Mouse (Mus musculus) stomach, postnatal 0 days (tissue): Measurements from ENCODE around the gene Abl2. TPM values are rescaled to one million over a fixed set of nuclear protein-coding genes. Genes with fewer than 3 reads are reported as not detected.
"Not testable (repeated sequence)": the region's sequence is repeated elsewhere in the genome, so short reads cannot be mapped to it uniquely, and the experiment has no call there.

Source experiments
- ATAC-seq: fragments of 200-750 bp; cut with Nextera tagmentation; 2 replicates; pipeline ENCODE4 v1.8.0; 2017; ENCODE audit not compliant: low FRiP score, low TSS enrichment
- DNase-seq: peaks from one replicate; pipeline ENCODE4 v3.0.0-alpha.2; 2016; ENCODE audit warnings: low spot score
- H3K27ac ChIP-seq: fragments of 300-500 bp; sonication (generic); replicated peaks from 2 replicates; pipeline ENCODE4 v1.5.1; 2014; ENCODE audit warnings: mild to moderate bottlenecking, control low read depth
- H3K27me3 ChIP-seq: fragments of 300-500 bp; sonication (generic); 2 replicates; pipeline ENCODE4 v1.6.1; 2014; ENCODE audit warnings: low read length; ENCODE audit not compliant: control insufficient read depth, insufficient read depth
- H3K36me3 ChIP-seq: fragments of 300-500 bp; sonication (generic); 2 replicates; pipeline ENCODE4 v1.6.1; 2014; ENCODE audit warnings: low read length, mixed read lengths; ENCODE audit not compliant: control insufficient read depth, insufficient read depth
- H3K4me1 ChIP-seq: fragments of 300-500 bp; sonication (generic); replicated peaks from 2 replicates; pipeline ENCODE4 v1.6.1; 2014; ENCODE audit warnings: antibody characterized with exemption; ENCODE audit not compliant: control insufficient read depth, insufficient read depth
- H3K4me2 ChIP-seq: fragments of 300-500 bp; sonication (generic); replicated peaks from 2 replicates; pipeline ENCODE4 v1.6.1; 2014; ENCODE audit warnings: low read depth, mild to moderate bottlenecking, control low read depth, moderate library complexity
- H3K4me3 ChIP-seq: fragments of 300-500 bp; sonication (generic); 2 replicates; pipeline ENCODE4 v1.5.1; 2014; ENCODE audit warnings: low read depth, low read length, control low read depth
- H3K9ac ChIP-seq: fragments of 300-500 bp; sonication (generic); 2 replicates; pipeline ENCODE4 v1.6.1; 2014; ENCODE audit warnings: mild to moderate bottlenecking, low read length, control low read depth, mixed read lengths
- H3K9me3 ChIP-seq: fragments of 300-500 bp; sonication (generic); 2 replicates; pipeline ENCODE4 v1.6.1; 2016; ENCODE audit warnings: low read length; ENCODE audit not compliant: control insufficient read depth
- CTCF ChIP-seq: IDR thresholded peaks from 2 replicates; pipeline ENCODE4 v1.5.1; 2016; ENCODE audit warnings: antibody characterized with exemption, low read depth, mild to moderate bottlenecking, moderate library complexity
- EP300 ChIP-seq: optimal IDR thresholded peaks from 2 replicates; pipeline ENCODE3; 2016; ENCODE audit warnings: antibody characterized with exemption
- WGBS: fragments of 180-500 bp; shearing (Covaris S2); extraction: QIAGEN DNeasy Blood & Tissue Kit; methylation state at CpG from one replicate; pipeline ENCODE4 v1.1.7; 2014; 5-methylcytosine and 5-hydroxymethylcytosine counted together
- polyA plus RNA-seq: library from polyadenylated mRNA; unstranded; fragments of >200 nt; fragmentation: Nextera tagmentation; extraction: Ambion mirVana; gene quantifications from 2 replicates; pipeline ENCODE4 v1.2.1, GENCODE M21; 2015

Gene Abl2
- polyA plus RNA-seq, result 1.4 TPM in 2 replicates

- WGBS, result 7% methylated on average over 59 of the region's 60 CpGs
- no peak for TF ChIP-seq EP300
- 0 out of 2 replicates have a peak, but pooled peaks have one; percentile 7 for TF ChIP-seq CTCF
- Histone ChIP-seq H3K9me3 (no peaks in the 10 kb centered on the region), H3K27ac (peak within 1 kb of the TSS; percentile 93), H3K4me2 (peak within 1 kb of the TSS; percentile 78), H3K36me3 (no peaks in the 10 kb centered on the region), H3K27me3 (no peaks in the 10 kb centered on the region), H3K4me1 (peaks cover 2% of the 10 kb centered on the region; the same call in 1 of the 2 replicates), H3K4me3 (peak within 1 kb of the TSS; percentile 99), H3K9ac (peak within 1 kb of the TSS; percentile 100)
- ATAC-seq, result peak; percentile 98
- peak; percentile 92 for DNase-seq
These were observed at the start of gene Abl2 for GRCm38 (mm10) chr1:156558024-156558930. Gene Abl2, plus strand, starts transcription at chr1:156558786.

- ATAC-seq, result peak; percentile 78
These were observed 38.3 kb upstream of the Abl2 start for GRCm38 (mm10) chr1:156520136-156520780.

GRCm38 (mm10) chr1:156521796-156522517, 36.6 kb upstream of the Abl2 start:
- no peaks in the 10 kb centered on the region for H3K36me3 ChIP-seq
- no peak; the same call in 1 of the 2 replicates for ATAC-seq
- no peak overlapping the region for H3K9ac ChIP-seq
- no peaks in the 10 kb centered on the region for H3K4me1 ChIP-seq
- WGBS, result 40% methylated on average over 15 of the region's 15 CpGs
- DNase-seq, result peak; percentile 81
- H3K27ac ChIP-seq, result 0 out of 2 replicates have a peak overlapping the region, but pooled peaks have one; percentile 18
- TF ChIP-seq EP300 (no peak), CTCF (no peak)
- no peak overlapping the region for H3K4me3 ChIP-seq
- no peaks in the 10 kb centered on the region for H3K27me3 ChIP-seq
- no peaks in the 10 kb centered on the region for H3K9me3 ChIP-seq
- peak overlapping the region; percentile 40; the same call in 1 of the 2 replicates for H3K4me2 ChIP-seq

More at GRCm38 (mm10) chr1:156520136-156520780, 38.3 kb upstream of the Abl2 start:
- Histone ChIP-seq H3K27me3 (no peaks in the 10 kb centered on the region), H3K9ac (no peak overlapping the region), H3K9me3 (no peaks in the 10 kb centered on the region), H3K27ac (no peak overlapping the region), H3K4me3 (no peak overlapping the region), H3K4me2 (no peak overlapping the region), H3K36me3 (no peaks in the 10 kb centered on the region), H3K4me1 (no peaks in the 10 kb centered on the region)
- WGBS, result 59% methylated on average over 3 of the region's 3 CpGs
- DNase-seq, result peak; percentile 34
- no peak for TF ChIP-seq CTCF
- TF ChIP-seq EP300, result no peak

GRCm38 (mm10) chr1:156523842-156524241, 34.7 kb upstream of the Abl2 start, which contains the start of gene Gm10031:
Gene Gm10031, plus strand, starts transcription at chr1:156524012.
- not testable (repeated sequence) for H3K9me3 ChIP-seq, H3K9ac ChIP-seq, H3K36me3 ChIP-seq, H3K27me3 ChIP-seq, DNase-seq, H3K27ac ChIP-seq, H3K4me3 ChIP-seq, H3K4me2 ChIP-seq, H3K4me1 ChIP-seq
- ATAC-seq, result peak; percentile 87
- WGBS, result 84% methylated on average over 18 of the region's 22 CpGs

- not testable (repeated sequence) for DNase-seq, H3K27me3 ChIP-seq, H3K4me3 ChIP-seq, H3K4me1 ChIP-seq, H3K27ac ChIP-seq, H3K9me3 ChIP-seq, H3K9ac ChIP-seq, H3K36me3 ChIP-seq, H3K4me2 ChIP-seq, ATAC-seq
- WGBS, result 78% methylated on average over 16 of the region's 16 CpGs
These were observed 26.0 kb upstream of the Abl2 start for GRCm38 (mm10) chr1:156532476-156533175.
